Mouse (Mus musculus) liver, embryonic 11.5 days (tissue): Measurements from ENCODE around the gene Gm5737. TPM values are rescaled to one million over a fixed set of nuclear protein-coding genes. Genes with fewer than 3 reads are reported as not detected.

Source experiments
- ATAC-seq: fragments of 200-750 bp; cut with Nextera tagmentation; replicated peaks from 2 replicates; pipeline ENCODE4 v1.8.0; 2017; ENCODE audit warnings: moderate number of reproducible peaks, mild to moderate bottlenecking, moderate TSS enrichment, moderate library complexity; ENCODE audit not compliant: low FRiP score
- DNase-seq: peaks from one replicate; pipeline ENCODE4 v3.0.0-alpha.2; 2017; ENCODE audit warnings: low spot score
- H3K27ac ChIP-seq: fragments of 300-500 bp; sonication (generic); 2 replicates; pipeline ENCODE4 v1.5.1; 2014; ENCODE audit warnings: mild to moderate bottlenecking, low read depth, low read length, control low read depth
- H3K27me3 ChIP-seq: fragments of 300-500 bp; sonication (generic); replicated peaks from 2 replicates; pipeline ENCODE4 v1.6.1; 2014; ENCODE audit warnings: low read length, mixed read lengths; ENCODE audit not compliant: control insufficient read depth, insufficient read depth
- H3K36me3 ChIP-seq: fragments of 300-500 bp; sonication (generic); 2 replicates; pipeline ENCODE4 v1.6.1; 2014; ENCODE audit warnings: mild to moderate bottlenecking, low read length, moderate library complexity, mixed read lengths; ENCODE audit not compliant: control insufficient read depth, insufficient read depth
- H3K4me1 ChIP-seq: fragments of 300-500 bp; sonication (generic); replicated peaks from 2 replicates; pipeline ENCODE4 v1.6.1; 2014; ENCODE audit warnings: low read length, mixed read lengths; ENCODE audit not compliant: control insufficient read depth, insufficient read depth
- H3K4me2 ChIP-seq: fragments of 300-500 bp; sonication (generic); 2 replicates; pipeline ENCODE4 v1.6.1; 2014; ENCODE audit warnings: mild to moderate bottlenecking, control low read depth, moderate library complexity
- H3K4me3 ChIP-seq: fragments of 300-500 bp; sonication (generic); 2 replicates; pipeline ENCODE4 v1.5.1; 2014; ENCODE audit warnings: low read depth, low read length, control low read depth
- H3K9ac ChIP-seq: fragments of 300-500 bp; sonication (generic); 2 replicates; pipeline ENCODE4 v1.6.1; 2014; ENCODE audit warnings: low read depth, low read length, control low read depth
- H3K9me3 ChIP-seq: fragments of 300-500 bp; sonication (generic); 2 replicates; pipeline ENCODE4 v1.6.1; 2016; ENCODE audit warnings: low read length, inconsistent platforms, mixed read lengths; ENCODE audit not compliant: control insufficient read depth
- WGBS: fragments of 180-500 bp; shearing (Covaris S2); extraction: QIAGEN DNeasy Blood & Tissue Kit; methylation state at CpG from one replicate; pipeline ENCODE4 v1.1.7; 2014; 5-methylcytosine and 5-hydroxymethylcytosine counted together
- polyA plus RNA-seq: library from polyadenylated mRNA; unstranded; fragments of >200 nt; fragmentation: Nextera tagmentation; extraction: Ambion mirVana; gene quantifications from 2 replicates; pipeline ENCODE4 v1.2.1, GENCODE M21; 2014

Gm5737 gene
- polyA plus RNA-seq, 1 experiment from 2014 or later, result not detected

- peak; percentile 44 for ATAC-seq
- peak overlapping the region; percentile 46 for H3K4me2 ChIP-seq
- no peaks in the 10 kb centered on the region for H3K9me3 ChIP-seq
- DNase-seq, result no peak
- peak overlapping the region; percentile 49 for H3K9ac ChIP-seq
- H3K4me3 ChIP-seq, result no peak overlapping the region
- no peaks in the 10 kb centered on the region for H3K27me3 ChIP-seq
- H3K4me1 ChIP-seq, result peaks cover 33% of the 10 kb centered on the region
- 0 out of 2 replicates have a peak, but pooled peaks cover 2% of the 10 kb centered on the region for H3K36me3 ChIP-seq
- 41% methylated on average over 3 of the region's 3 CpGs for WGBS
- H3K27ac ChIP-seq, result peak overlapping the region; percentile 82
These were observed 63.6 kb downstream of the Gm5737 start for GRCm38 (mm10) chr7:120875540-120876388.

GRCm38 (mm10) chr7:120878271-120878670, 66.1 kb downstream of the Gm5737 start:
- peaks cover 6% of the 10 kb centered on the region; the same call in 1 of the 2 replicates for H3K36me3 ChIP-seq
- H3K4me2 ChIP-seq, result no peak overlapping the region
- no peaks in the 10 kb centered on the region for H3K27me3 ChIP-seq
- peaks cover 46% of the 10 kb centered on the region for H3K4me1 ChIP-seq
- H3K9me3 ChIP-seq, result no peaks in the 10 kb centered on the region
- H3K9ac ChIP-seq, result no peak overlapping the region
- ATAC-seq, result no peak
- H3K4me3 ChIP-seq, result no peak overlapping the region
- DNase-seq, result no peak
- WGBS, result 83% methylated on average over 6 of the region's 6 CpGs
- H3K27ac ChIP-seq, result no peak overlapping the region

GRCm38 (mm10) chr7:120879972-120880371, 67.8 kb downstream of the Gm5737 start:
- Histone ChIP-seq H3K27ac (no peak overlapping the region), H3K4me1 (peaks cover 41% of the 10 kb centered on the region), H3K36me3 (peaks cover 9% of the 10 kb centered on the region; the same call in 1 of the 2 replicates), H3K4me3 (no peak overlapping the region), H3K9me3 (no peaks in the 10 kb centered on the region), H3K27me3 (no peaks in the 10 kb centered on the region), H3K9ac (no peak overlapping the region), H3K4me2 (peak overlapping the region; percentile 20; the same call in 1 of the 2 replicates)
- 81% methylated on average over 3 of the region's 3 CpGs for whole genome bisulfite sequencing
- no peak for DNase-seq
- peak; percentile 59 for ATAC-seq

GRCm38 (mm10) chr7:120880770-120881169, 68.6 kb downstream of the Gm5737 start:
- ATAC-seq (no peak), DNase-seq (no peak)
- 96% methylated on average over 4 of the region's 4 CpGs for WGBS
- Histone ChIP-seq H3K27me3 (no peaks in the 10 kb centered on the region), H3K36me3 (peaks cover 9% of the 10 kb centered on the region; the same call in 1 of the 2 replicates), H3K4me2 (no peak overlapping the region), H3K4me1 (peaks cover 36% of the 10 kb centered on the region), H3K9ac (no peak overlapping the region), H3K4me3 (no peak overlapping the region), H3K9me3 (no peaks in the 10 kb centered on the region), H3K27ac (no peak overlapping the region)

Other genes starting within 250 kb of the Gm5737 start
- gene Uqcrc2, start 177.2 kb upstream of the Gm5737 start, polyA plus RNA-seq, result 232 and 235 TPM in 2 replicates
- 0.23 and 0.29 TPM in 2 replicates for gene Pdzd9, start 142.0 kb upstream of the Gm5737 start, polyA plus RNA-seq
- 11.3 and 12.7 TPM in 2 replicates for gene Mosmo, start 134.7 kb upstream of the Gm5737 start, polyA plus RNA-seq
- 0.08 TPM in 1 of 2 replicates, not detected in the other for gene Vwa3a, start 73.0 kb upstream of the Gm5737 start, polyA plus RNA-seq
- gene Eef2k, start 30.5 kb downstream of the Gm5737 start, polyA plus RNA-seq, result 21.2 and 23.2 TPM in 2 replicates
- gene Polr3e, start 105.4 kb downstream of the Gm5737 start, polyA plus RNA-seq, result 30.0 and 31.3 TPM in 2 replicates
- gene Cdr2, start 169.9 kb downstream of the Gm5737 start, polyA plus RNA-seq, result 16.3 and 17.3 TPM in 2 replicates
- gene Mfsd13b, start 170.1 kb downstream of the Gm5737 start, polyA plus RNA-seq, result 0.38 TPM in 1 of 2 replicates, not detected in the other
- gene Mettl9, start 222.1 kb downstream of the Gm5737 start, polyA plus RNA-seq, result 105 and 112 TPM in 2 replicates